Mouse (Mus musculus): Measurements from ENCODE around the gene Snapc1. TPM values are rescaled to one million over a fixed set of nuclear protein-coding genes. Genes with fewer than 3 reads are reported as not detected.

Gene Snapc1
- 8.9 and 11.3 TPM in 2 replicates for polyA plus RNA-seq (2015; fragmentation: Nextera tagmentation; extraction: Ambion mirVana)

GRCm38 (mm10) chr12:73964291-73965281 is at the start of gene Snapc1:
Snapc1 (plus strand) TSS chr12:73964481.

GRCm38 (mm10) chr12:73937353-73937752 is 26.9 kb upstream of the Snapc1 start, which contains the start of gene Gm49321:
Gm49321 (plus strand) TSS chr12:73937653.

GRCm38 (mm10) chr12:73997297-73998127 is 33.2 kb downstream of the Snapc1 start, which contains the start of gene Syt16:
Syt16 (plus strand) TSS chr12:73997661.

Other genes starting within 250 kb of the Snapc1 start
- 49.9 and 58.6 TPM in 2 replicates for gene Hif1a, start 63.1 kb upstream of the Snapc1 start, polyA plus RNA-seq (2015; fragmentation: Nextera tagmentation; extraction: Ambion mirVana)
- gene Gm49321, start 26.8 kb upstream of the Snapc1 start, polyA plus RNA-seq (2015; fragmentation: Nextera tagmentation; extraction: Ambion mirVana) = 6.7 and 8.7 TPM in 2 replicates
- 9.1 and 10.0 TPM in 2 replicates for gene Syt16, start 33.2 kb downstream of the Snapc1 start, polyA plus RNA-seq (2015; fragmentation: Nextera tagmentation; extraction: Ambion mirVana)

Data from urinary bladder, postnatal 0 days (tissue).